Comparison of ENCODE assay signal across 9 mouse cellular contexts in genomic region chr9:40963586-40964417, GRCm38 (mm10). TPM values are rescaled to one million over a fixed set of nuclear protein-coding genes. Genes with fewer than 3 reads are reported as not detected.
DNase-seq lines count a peak whose midpoint lies in the region; ATAC-seq lines count a peak whose summit lies in the region.
"Had no signal": no experiment of that assay in that cellular context is flagged by ENCODE, and none has a peak within 500 bp of the region (broad histone marks: within the 10 kb centered on the region; RNA-seq: fewer than 3 reads in every experiment).

Gene Jhy (minus strand): TSS chr9:40964118.

- H3K9me3 ChIP-seq in heart, embryonic 15.5 days (replicated peaks), result no peaks in the 10 kb centered on the region
- no peaks in the 10 kb centered on the region for H3K9me3 ChIP-seq in forebrain, embryonic 14.5 days (replicated peaks; ENCODE audit: control insufficient read depth, low read length)
- H3K9me3 ChIP-seq in midbrain, embryonic 10.5 days (replicated peaks), result no peaks in the 10 kb centered on the region

- peak within 1 kb of the TSS; percentile 42 for H3K4me3 ChIP-seq in heart, embryonic 15.5 days
- H3K4me3 ChIP-seq in forebrain, embryonic 14.5 days (ENCODE audit: low read depth, low read length), result peak within 1 kb of the TSS; percentile 44
- peak within 1 kb of the TSS; percentile 70 for H3K4me3 ChIP-seq in midbrain, embryonic 10.5 days

- H3K27ac ChIP-seq in heart, embryonic 15.5 days, result no peak within 1 kb of the TSS
- H3K27ac ChIP-seq in forebrain, embryonic 14.5 days (ENCODE audit: low read depth, low read length), result 0 out of 2 replicates have a peak within 1 kb of the TSS, but pooled peaks have one; percentile 14
- H3K27ac ChIP-seq in midbrain, embryonic 10.5 days (replicated peaks), result peak within 1 kb of the TSS; percentile 84

- H3K4me1 ChIP-seq in heart, embryonic 15.5 days (replicated peaks), result peaks cover 7% of the 10 kb centered on the region
- peaks cover 8% of the 10 kb centered on the region; the same call in 1 of the 2 replicates for H3K4me1 ChIP-seq in forebrain, embryonic 14.5 days (ENCODE audit: control insufficient read depth, insufficient read depth, low read length)
- peaks cover 27% of the 10 kb centered on the region for H3K4me1 ChIP-seq in midbrain, embryonic 10.5 days

- H3K9ac ChIP-seq in heart, embryonic 15.5 days, result no peak within 1 kb of the TSS
- H3K9ac ChIP-seq in forebrain, embryonic 14.5 days (ENCODE audit: low read length), result peak within 1 kb of the TSS; percentile 72

- no peaks in the 10 kb centered on the region for H3K36me3 ChIP-seq in heart, embryonic 15.5 days
- no peaks in the 10 kb centered on the region for H3K36me3 ChIP-seq in forebrain, embryonic 14.5 days (ENCODE audit: control insufficient read depth, insufficient read depth, low read length)
- no peaks in the 10 kb centered on the region for H3K36me3 ChIP-seq in midbrain, embryonic 10.5 days

- WGBS in heart, embryonic 15.5 days, result 2% methylated on average over 31 of the region's 51 CpGs
- WGBS in forebrain, embryonic 14.5 days, result 1% methylated on average over 44 of the region's 51 CpGs
- under 1% methylated on average over 48 of the region's 51 CpGs for WGBS in midbrain, embryonic 10.5 days

- intact Hi-C loops in heart, postnatal 10 days (cut with DNase I), result no loop called here

- no peak for ATAC-seq in heart, embryonic 15.5 days (replicated peaks; ENCODE audit: insufficient number of reproducible peaks, insufficient read depth, low FRiP score, low read depth)
- peak; percentile 81 for ATAC-seq in forebrain, embryonic 14.5 days

- peak within 1 kb of the TSS; percentile 74 for H3K4me2 ChIP-seq in heart, embryonic 15.5 days
- H3K4me2 ChIP-seq in forebrain, embryonic 14.5 days (ENCODE audit: low read length), result peak within 1 kb of the TSS; percentile 93

- no peak for DNase-seq in heart, postnatal 10 days
- peak; percentile 33 for DNase-seq in Muller cell, postnatal 12 days (ENCODE audit: inconsistent ontology term)
- DNase-seq in forebrain, embryonic 14.5 days (ENCODE audit: low spot score), result peak; percentile 46
- DNase-seq in midbrain, embryonic 10.5 days (ENCODE audit: low spot score), result peak; percentile 53
- DNase-seq in urinary bladder, postnatal 36 days (ENCODE audit: low spot score in 2 of 2), result no peak
- no peak for DNase-seq in yolk sac, embryonic 10.5 days (ENCODE audit: low spot score)
- no peak for DNase-seq in frontal cortex, postnatal 36 days (ENCODE audit: low spot score in 2 of 2)

- peaks cover 47% of the 10 kb centered on the region for H3K27me3 ChIP-seq in heart, embryonic 15.5 days
- peaks cover 18% of the 10 kb centered on the region for H3K27me3 ChIP-seq in forebrain, embryonic 14.5 days (replicated peaks; ENCODE audit: control insufficient read depth, insufficient read depth, low read length)
- H3K27me3 ChIP-seq in midbrain, embryonic 10.5 days (ENCODE audit: low read depth, poor library complexity, severe bottlenecking), result peaks cover 70% of the 10 kb centered on the region

RNA-seq across cellular contexts. Expression of gene Jhy, which starts in this region (rescaled TPM):
- polyA plus RNA-seq in heart, embryonic 15.5 days (2015; fragmentation: Nextera tagmentation; extraction: Ambion mirVana), result not detected in 2 replicates
- not detected for total RNA-seq in heart, postnatal 10 days (2021)
- 0.42 and 0.99 TPM in 2 replicates for polyA plus RNA-seq in forebrain, embryonic 14.5 days (2014; fragmentation: Nextera tagmentation; extraction: Ambion mirVana)
- polyA plus RNA-seq in midbrain, embryonic 10.5 days (2016; fragmentation: Nextera tagmentation; extraction: Ambion mirVana), result 1.5 and 2.1 TPM in 2 replicates
- polyA plus RNA-seq: large intestine, adult 2 months had no signal

Comparison
In these comparisons a context has a peak if more than half of its experiments do, and no peak if none do; other contexts are left out.
1. Peak in DNase-seq, ATAC-seq, H3K4me3 ChIP-seq, H3K27ac ChIP-seq, H3K9ac ChIP-seq and H3K4me2 ChIP-seq in forebrain, embryonic 14.5 days; RNA of the gene not detected or under 1 TPM.
2. DNase-seq: peak in Muller cell, postnatal 12 days (single experiment) and midbrain, embryonic 10.5 days (single experiment); none in heart, postnatal 10 days (0 of 2), urinary bladder, postnatal 36 days (0 of 2), yolk sac, embryonic 10.5 days (single experiment) and frontal cortex, postnatal 36 days (0 of 2).
3. Peak in every context shown above with its lines, with median percentiles within 50 percentile points of each other: H3K4me3 ChIP-seq.